In genomic region chr5:148312443-148312842, GRCm38 (mm10) we compare ENCODE assay signal across 17 mouse cellular contexts.
DNase-seq lines count a peak whose midpoint lies in the region; ATAC-seq and TF ChIP-seq lines count a peak whose summit lies in the region.
"Had no signal": no experiment of that assay in that cellular context is flagged by ENCODE, and none has a peak within 500 bp of the region (broad histone marks: within the 10 kb centered on the region; RNA-seq: fewer than 3 reads in every experiment).

No protein-coding gene starts in this region.

- TF ChIP-seq CTCF in heart, postnatal 0 days (IDR thresholded peaks at IDR 0.05; ENCODE audit: low read depth), result peak; percentile 31
- peak; percentile 26; the same call in 1 of the 2 replicates for TF ChIP-seq CTCF in lung, postnatal 0 days (IDR thresholded peaks at IDR 0.05)
- TF ChIP-seq CTCF in lung, adult 2 months (IDR thresholded peaks at IDR 0.05; ENCODE audit: insufficient read depth, low read length), result no peak
- peak; percentile 30 for TF ChIP-seq CTCF in E14TG2a.4 (conservative IDR thresholded peaks at IDR 0.05; ENCODE audit: low read length)

- intact Hi-C loops in left cerebral cortex, postnatal 36 days (cut with DNase I), result no loop called here

- H3K4me1 ChIP-seq in heart, postnatal 0 days (ENCODE audit: control insufficient read depth, insufficient read depth), result no peaks in the 10 kb centered on the region
- no peaks in the 10 kb centered on the region for H3K4me1 ChIP-seq in lung, postnatal 0 days (ENCODE audit: insufficient read depth, low read depth, low read length)
- no peaks in the 10 kb centered on the region for H3K4me1 ChIP-seq in lung, adult 2 months (ENCODE audit: control insufficient read depth, insufficient read depth, low read length)
- 0 out of 2 replicates have a peak, but pooled peaks cover 3% of the 10 kb centered on the region for H3K4me1 ChIP-seq in E14TG2a.4 (replicated peaks; ENCODE audit: low read depth, low read length)
- H3K4me1 ChIP-seq: embryonic facial prominence, embryonic 10.5 days; hindbrain, embryonic 12.5 days; liver, embryonic 15.5 days had no signal

- H3K36me3 ChIP-seq in heart, postnatal 0 days (replicated peaks; ENCODE audit: control insufficient read depth, insufficient read depth, low read length), result peaks cover 12% of the 10 kb centered on the region
- no peaks in the 10 kb centered on the region for H3K36me3 ChIP-seq in lung, postnatal 0 days (ENCODE audit: insufficient read depth, low read length)
- H3K36me3 ChIP-seq in E14TG2a.4 (ENCODE audit: insufficient read depth, low read length), result peaks cover 43% of the 10 kb centered on the region
- H3K36me3 ChIP-seq: embryonic facial prominence, embryonic 10.5 days; liver, embryonic 15.5 days had no signal

- no peak for TF ChIP-seq EP300 in heart, postnatal 0 days (IDR thresholded peaks at IDR 0.05; ENCODE audit: low read depth)
- no peak for TF ChIP-seq EP300 in lung, postnatal 0 days (IDR thresholded peaks at IDR 0.05)

- WGBS in heart, postnatal 0 days, result 48% methylated on average over 2 of the region's 2 CpGs
- 43% methylated on average over 2 of the region's 2 CpGs for WGBS in lung, postnatal 0 days
- WGBS in lung, adult 2 months, result 54% methylated on average over 2 of the region's 2 CpGs

- no peak overlapping the region for H3K27ac ChIP-seq in heart, postnatal 0 days (ENCODE audit: low read depth)
- no peak overlapping the region for H3K27ac ChIP-seq in lung, postnatal 0 days (ENCODE audit: low read length)
- H3K27ac ChIP-seq: embryonic facial prominence, embryonic 10.5 days; heart, embryonic 15.5 days; hindbrain, embryonic 12.5 days; liver, embryonic 15.5 days had no signal

- no peaks in the 10 kb centered on the region for H3K27me3 ChIP-seq in heart, postnatal 0 days (ENCODE audit: control insufficient read depth, insufficient read depth, low read length)
- no peaks in the 10 kb centered on the region for H3K27me3 ChIP-seq in lung, postnatal 0 days (replicated peaks; ENCODE audit: insufficient read depth, low read length)
- no peaks in the 10 kb centered on the region for H3K27me3 ChIP-seq in E14TG2a.4 (ENCODE audit: insufficient read depth, low read length)
- H3K27me3 ChIP-seq: heart, embryonic 15.5 days; hindbrain, embryonic 12.5 days; liver, embryonic 15.5 days had no signal

- no peak overlapping the region for H3K4me2 ChIP-seq in heart, postnatal 0 days (ENCODE audit: low read depth, low read length)
- no peak overlapping the region for H3K4me2 ChIP-seq in lung, postnatal 0 days (replicated peaks; ENCODE audit: low read depth, low read length)
- H3K4me2 ChIP-seq: heart, embryonic 15.5 days; hindbrain, embryonic 12.5 days; liver, embryonic 15.5 days had no signal

- H3K9me3 ChIP-seq in heart, postnatal 0 days (replicated peaks; ENCODE audit: control insufficient read depth, low read length), result no peaks in the 10 kb centered on the region
- H3K9me3 ChIP-seq in lung, postnatal 0 days (ENCODE audit: low read length), result no peaks in the 10 kb centered on the region
- peaks cover 42% of the 10 kb centered on the region for H3K9me3 ChIP-seq in E14TG2a.4 (ENCODE audit: low read length)
- H3K9me3 ChIP-seq: embryonic facial prominence, embryonic 10.5 days; heart, embryonic 15.5 days; hindbrain, embryonic 12.5 days; liver, embryonic 15.5 days had no signal

- H3K4me3 ChIP-seq in heart, postnatal 0 days (ENCODE audit: low read depth, low read length), result no peak overlapping the region
- no peak overlapping the region for H3K4me3 ChIP-seq in lung, postnatal 0 days (ENCODE audit: low read depth, low read length)
- H3K4me3 ChIP-seq in lung, adult 2 months (replicated peaks; ENCODE audit: extremely low read depth, low read depth, low read length), result no peak overlapping the region
- no peak overlapping the region for H3K4me3 ChIP-seq in E14TG2a.4 (replicated peaks; ENCODE audit: low read length)
- H3K4me3 ChIP-seq: embryonic facial prominence, embryonic 10.5 days; heart, embryonic 15.5 days; hindbrain, embryonic 12.5 days; liver, embryonic 15.5 days had no signal

- DNase-seq in heart, postnatal 0 days (ENCODE audit: low spot score), result no peak
- DNase-seq in heart, adult 11 months, result no peak
- no peak for DNase-seq in lung, postnatal 0 days (ENCODE audit: low spot score)
- no peak for DNase-seq in lung, adult 2 months
- DNase-seq in induced T-regulatory cell, adult 2 months (ENCODE audit: low read depth), result peak; percentile 60
- DNase-seq in left cerebral cortex, postnatal 36 days (ENCODE audit: low spot score in 2 of 2), result no peak
- no peak for DNase-seq in layer of hippocampus, postnatal 36 days
- DNase-seq: cerebellum, postnatal 14 days; forebrain, postnatal 0 days; gastrocnemius, postnatal 36 days; kidney, adult 8-10 months; left cerebral cortex, postnatal 4 days had no signal

- H3K9ac ChIP-seq in heart, postnatal 0 days (replicated peaks; ENCODE audit: low read depth, low read length), result no peak overlapping the region
- H3K9ac ChIP-seq in lung, postnatal 0 days (replicated peaks; ENCODE audit: low read depth), result no peak overlapping the region
- H3K9ac ChIP-seq: forebrain, postnatal 0 days; heart, embryonic 15.5 days; hindbrain, embryonic 12.5 days; liver, embryonic 15.5 days had no signal

- no peak for ATAC-seq in heart, postnatal 0 days (ENCODE audit: insufficient read depth, low read depth)
- no peak for ATAC-seq in lung, postnatal 0 days
- ATAC-seq: forebrain, postnatal 0 days had no signal

- TF ChIP-seq POLR2A in lung, adult 2 months (IDR thresholded peaks at IDR 0.05; ENCODE audit: borderline replicate concordance, extremely low read depth, low read depth, low read length), result no peak
